Mouse (Mus musculus) limb, embryonic 15.5 days (tissue): ENCODE results near the gene Arhgap42. TPM values are rescaled to one million over a fixed set of nuclear protein-coding genes. Genes with fewer than 3 reads are reported as not detected.

Source experiments
- ATAC-seq: fragments of 200-750 bp; cut with Nextera tagmentation; 2 replicates; pipeline ENCODE4 v1.8.0; 2017; ENCODE audit warnings: low read depth, moderate TSS enrichment; ENCODE audit not compliant: insufficient number of reproducible peaks, low FRiP score, low TSS enrichment
- H3K27ac ChIP-seq: fragments of 300-500 bp; sonication (generic); 2 replicates; pipeline ENCODE4 v1.5.1; 2015; ENCODE audit warnings: moderate library complexity, mild to moderate bottlenecking, inconsistent platforms
- H3K27me3 ChIP-seq: fragments of 300-500 bp; sonication (generic); 2 replicates; pipeline ENCODE4 v1.6.1; 2015; ENCODE audit warnings: inconsistent platforms
- H3K36me3 ChIP-seq: fragments of 300-500 bp; sonication (generic); 2 replicates; pipeline ENCODE4 v1.6.1; 2015; ENCODE audit warnings: inconsistent platforms
- H3K4me1 ChIP-seq: fragments of 300-500 bp; sonication (generic); 2 replicates; pipeline ENCODE4 v1.6.1; 2015; ENCODE audit warnings: inconsistent platforms
- H3K4me2 ChIP-seq: fragments of 300-500 bp; sonication (generic); 2 replicates; pipeline ENCODE4 v1.6.1; 2015; ENCODE audit warnings: mild to moderate bottlenecking, inconsistent platforms
- H3K4me3 ChIP-seq: fragments of 300-500 bp; sonication (generic); 2 replicates; pipeline ENCODE4 v1.5.1; 2015; ENCODE audit warnings: mild to moderate bottlenecking, inconsistent platforms
- H3K9ac ChIP-seq: fragments of 300-500 bp; sonication (generic); 2 replicates; pipeline ENCODE4 v1.6.1; 2015; ENCODE audit warnings: inconsistent platforms
- H3K9me3 ChIP-seq: fragments of 300-500 bp; sonication (generic); 2 replicates; pipeline ENCODE4 v1.6.1; 2016; ENCODE audit warnings: inconsistent platforms
- WGBS: fragments of 180-500 bp; shearing (Covaris S2); methylation state at CpG from one replicate; pipeline ENCODE4 v1.1.7; 2015; 5-methylcytosine and 5-hydroxymethylcytosine counted together
- polyA plus RNA-seq: library from polyadenylated mRNA; unstranded; fragments of >200 nt; fragmentation: Nextera tagmentation; extraction: Ambion mirVana; gene quantifications from 2 replicates; pipeline ENCODE4 v1.2.1, GENCODE M21; 2015

Gene Arhgap42
- polyA plus RNA-seq, 1 experiment from 2014 or later: 49.5 TPM

DNA sequence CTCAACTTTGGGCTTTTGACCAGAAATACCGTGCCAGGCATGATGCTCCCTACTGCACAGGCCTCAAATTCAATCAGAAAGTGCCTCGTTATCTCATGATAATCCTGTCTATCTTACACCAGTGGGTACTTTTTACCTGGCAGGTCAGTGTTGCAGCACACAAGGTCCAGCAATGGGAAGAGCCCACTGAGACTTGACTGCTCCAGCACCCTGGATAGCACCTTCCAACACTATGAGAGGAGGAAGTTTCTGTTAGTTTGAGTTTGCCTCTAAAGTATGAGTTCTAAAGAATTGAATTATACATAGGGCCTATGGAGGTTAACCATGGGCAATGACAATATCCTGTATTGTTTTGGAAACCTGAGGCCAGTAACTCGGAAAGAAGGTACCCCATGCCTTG, 256.6 kb downstream of the Arhgap42 start:
- Histone ChIP-seq H3K27ac (no peak overlapping the region), H3K27me3 (no peaks in the 10 kb centered on the region), H3K9me3 (no peaks in the 10 kb centered on the region), H3K4me3 (no peak overlapping the region), H3K9ac (no peak overlapping the region), H3K36me3 (no peaks in the 10 kb centered on the region), H3K4me2 (no peak overlapping the region), H3K4me1 (no peaks in the 10 kb centered on the region)
- 74% methylated on average over 3 of the region's 3 CpGs for WGBS
- ATAC-seq: no peak

- Histone ChIP-seq H3K27me3 (no peaks in the 10 kb centered on the region), H3K27ac (no peak overlapping the region), H3K4me3 (no peak overlapping the region), H3K4me2 (no peak overlapping the region), H3K9ac (no peak overlapping the region), H3K36me3 (no peaks in the 10 kb centered on the region), H3K9me3 (no peaks in the 10 kb centered on the region), H3K4me1 (no peaks in the 10 kb centered on the region)
- 36% methylated on average over 2 of the region's 2 CpGs for WGBS
- ATAC-seq: no peak
Measured at GRCm38 (mm10) chr9:8977775-8978174, 261.1 kb downstream of the Arhgap42 start.

DNA sequence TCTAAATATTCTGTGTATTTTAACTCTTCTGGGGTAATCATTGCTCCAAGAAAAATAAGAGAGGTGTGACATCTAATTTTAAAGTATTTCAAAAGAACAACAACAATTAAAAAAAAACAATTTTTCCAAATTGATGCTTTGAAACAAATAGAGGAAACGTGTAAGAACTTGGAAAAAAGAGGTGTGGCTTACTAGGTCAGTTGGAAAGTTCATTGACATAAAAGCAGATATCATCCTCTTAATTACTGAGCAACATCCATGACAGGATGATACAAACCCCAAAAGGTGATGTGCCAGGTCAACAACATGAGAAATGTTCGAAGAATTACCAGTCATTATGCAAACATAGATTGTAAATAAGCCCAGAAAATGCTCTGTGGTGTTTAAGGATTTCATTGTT, 267.4 kb downstream of the Arhgap42 start, which contains the start of gene Gm16485:
Gene Gm16485 (plus strand): TSS at position 301 of the 400 bp plus-strand sequence.
- no peak within 1 kb of the TSS for H3K4me2 ChIP-seq
- H3K4me1 ChIP-seq: no peaks in the 10 kb centered on the region
- H3K27ac ChIP-seq: no peak within 1 kb of the TSS
- 78% methylated on average over 2 of the region's 2 CpGs for WGBS
- no peaks in the 10 kb centered on the region for H3K27me3 ChIP-seq
- no peak within 1 kb of the TSS for H3K9ac ChIP-seq
- ATAC-seq: no peak
- no peak within 1 kb of the TSS for H3K4me3 ChIP-seq
- no peaks in the 10 kb centered on the region for H3K36me3 ChIP-seq
- no peaks in the 10 kb centered on the region for H3K9me3 ChIP-seq

- Histone ChIP-seq H3K4me2 (no peak overlapping the region), H3K4me3 (no peak overlapping the region), H3K9ac (no peak overlapping the region), H3K27ac (no peak overlapping the region), H3K36me3 (no peaks in the 10 kb centered on the region), H3K4me1 (no peaks in the 10 kb centered on the region), H3K27me3 (no peaks in the 10 kb centered on the region), H3K9me3 (no peaks in the 10 kb centered on the region)
- ATAC-seq: no peak
- 30% methylated on average over 7 of the region's 7 CpGs for WGBS
Measured at GRCm38 (mm10) chr9:8970240-8970639, 268.7 kb downstream of the Arhgap42 start.

DNA sequence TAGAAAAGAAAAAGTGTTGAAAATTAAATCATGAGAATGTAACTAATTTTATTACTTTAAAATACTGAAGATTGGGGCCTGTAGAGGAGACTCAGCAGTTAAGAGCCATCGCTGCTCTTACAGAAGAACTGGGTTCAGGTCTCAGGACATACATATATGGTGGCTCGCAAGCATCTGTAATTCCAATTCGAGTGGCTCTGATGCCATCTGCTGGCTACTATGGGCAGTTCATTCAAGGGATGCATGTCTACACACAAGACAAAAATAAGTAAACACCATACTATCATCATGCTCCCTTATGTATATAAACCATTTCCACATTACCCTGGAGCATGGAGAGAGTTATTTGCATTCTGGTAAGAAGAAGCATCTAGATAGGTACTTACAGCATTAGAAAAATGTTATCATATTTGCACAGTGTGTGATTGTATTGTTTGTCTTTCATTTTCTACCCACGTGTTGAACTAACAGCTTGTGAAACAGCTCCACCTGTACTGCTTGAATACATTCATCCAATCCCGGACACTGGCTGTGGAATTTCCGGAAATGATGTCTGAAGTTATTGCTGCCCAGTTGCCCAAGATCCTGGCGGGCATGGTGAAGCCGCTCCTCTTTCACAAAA, 274.3 kb downstream of the Arhgap42 start:
- Histone ChIP-seq H3K4me1 (no peaks in the 10 kb centered on the region), H3K4me3 (no peak overlapping the region), H3K27me3 (no peaks in the 10 kb centered on the region), H3K4me2 (no peak overlapping the region), H3K27ac (no peak overlapping the region), H3K9me3 (no peaks in the 10 kb centered on the region), H3K9ac (no peak overlapping the region), H3K36me3 (no peaks in the 10 kb centered on the region)
- no peak for ATAC-seq
- 69% methylated on average over 8 of the region's 8 CpGs for WGBS

- Histone ChIP-seq H3K36me3 (no peaks in the 10 kb centered on the region), H3K27me3 (no peaks in the 10 kb centered on the region), H3K4me2 (no peak overlapping the region), H3K9ac (no peak overlapping the region), H3K9me3 (no peaks in the 10 kb centered on the region), H3K4me3 (no peak overlapping the region), H3K4me1 (no peaks in the 10 kb centered on the region), H3K27ac (no peak overlapping the region)
- ATAC-seq: no peak
Measured at GRCm38 (mm10) chr9:8953306-8953705, 285.6 kb downstream of the Arhgap42 start.
